Mouse (Mus musculus) brain, embryonic 14.5 days (tissue): ENCODE measurements at regions not wholly inside any gene's neighbourhood (a gene's known extent, or its start where the extent isn't known, plus 50 kb on each side); places are given as distances from the start of the nearest gene placed in this dataset.

Experiments
- DNase-seq: peaks from one replicate; pipeline ENCODE4 v3.0.0-alpha.2; 2011; ENCODE audit warnings: low read depth
- CTCF ChIP-seq: fragments of 200-500 bp; IDR thresholded peaks from 2 replicates; pipeline ENCODE4 v1.5.1; 2012; ENCODE audit warnings: inconsistent platforms, mild to moderate bottlenecking, moderate library complexity, borderline replicate concordance; ENCODE audit not compliant: insufficient read depth, insufficient read length; ENCODE audit errors: extremely low read depth
- POLR2A ChIP-seq: fragments of 200-500 bp; IDR thresholded peaks from 2 replicates; pipeline ENCODE4 v1.6.1; 2012; ENCODE audit warnings: mild to moderate bottlenecking, inconsistent platforms, borderline replicate concordance; ENCODE audit not compliant: poor library complexity, insufficient read depth, insufficient read length, severe bottlenecking; ENCODE audit errors: extremely low read depth

DNA sequence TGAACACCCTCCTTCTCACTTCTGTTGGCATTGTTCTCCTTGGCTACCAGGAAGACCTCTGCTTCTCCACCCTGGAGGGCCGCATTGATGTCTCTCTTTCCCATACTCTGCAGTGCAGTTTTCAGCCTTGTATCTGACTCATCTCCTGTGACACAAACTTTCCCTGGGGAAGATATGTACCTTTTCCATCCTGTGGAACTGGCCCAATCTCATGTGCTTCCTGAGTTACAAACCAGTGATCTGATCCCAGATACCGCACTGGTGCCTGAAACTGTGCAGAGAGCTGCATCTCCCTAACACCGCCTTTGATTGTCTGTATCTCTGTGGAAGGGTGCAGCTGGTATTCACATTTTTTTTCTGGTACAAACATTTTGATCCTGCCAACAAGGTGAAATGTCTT lies 195.3 kb upstream of the Tle3 start:
- TF ChIP-seq CTCF = no peak
- TF ChIP-seq POLR2A = no peak
- DNase-seq = no peak

DNA sequence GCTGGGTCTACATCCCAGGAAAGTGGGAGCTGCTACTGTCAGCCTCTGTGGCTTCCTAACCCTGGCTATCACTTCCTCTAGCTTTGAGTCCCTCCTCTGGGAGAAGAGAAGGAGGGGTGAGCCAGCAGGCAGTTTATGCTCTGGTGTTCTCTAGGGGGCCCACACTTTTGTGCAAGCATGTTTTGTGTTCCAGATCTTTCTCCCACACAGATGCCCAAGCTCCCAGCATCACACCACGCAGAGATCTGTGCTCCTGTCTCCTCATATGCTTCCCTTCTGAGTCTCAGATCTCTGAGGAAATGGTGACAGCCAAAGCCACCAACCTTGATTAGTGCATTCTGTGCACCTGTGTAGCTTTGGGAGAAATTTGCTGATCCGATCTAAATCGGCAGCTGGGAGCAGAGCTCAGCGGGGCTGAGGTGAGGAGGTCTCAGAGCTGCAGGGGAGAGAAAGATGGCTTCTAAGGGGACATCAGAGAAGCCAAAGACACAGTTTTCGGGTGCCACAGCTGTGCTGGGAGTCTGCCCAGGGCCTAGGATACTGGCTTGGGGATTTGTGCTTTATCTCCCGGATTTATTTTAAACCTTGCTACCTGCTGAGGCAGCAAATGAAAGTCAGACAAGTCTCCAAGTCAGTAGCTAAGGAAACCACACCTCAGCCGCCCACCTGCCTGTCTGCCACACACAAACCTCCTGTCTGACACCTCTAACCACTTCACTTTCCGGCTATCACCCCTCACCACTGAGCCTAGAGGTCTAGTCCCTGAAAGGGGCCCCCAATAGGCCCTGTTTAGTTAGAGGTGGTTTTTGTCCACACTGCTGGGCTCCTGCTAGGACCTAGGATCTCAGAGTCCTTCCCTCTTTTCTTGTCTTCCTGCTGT lies 185.4 kb upstream of the Tle3 start:
- no peak for TF ChIP-seq CTCF
- no peak for TF ChIP-seq POLR2A
- no peak for DNase-seq

DNA sequence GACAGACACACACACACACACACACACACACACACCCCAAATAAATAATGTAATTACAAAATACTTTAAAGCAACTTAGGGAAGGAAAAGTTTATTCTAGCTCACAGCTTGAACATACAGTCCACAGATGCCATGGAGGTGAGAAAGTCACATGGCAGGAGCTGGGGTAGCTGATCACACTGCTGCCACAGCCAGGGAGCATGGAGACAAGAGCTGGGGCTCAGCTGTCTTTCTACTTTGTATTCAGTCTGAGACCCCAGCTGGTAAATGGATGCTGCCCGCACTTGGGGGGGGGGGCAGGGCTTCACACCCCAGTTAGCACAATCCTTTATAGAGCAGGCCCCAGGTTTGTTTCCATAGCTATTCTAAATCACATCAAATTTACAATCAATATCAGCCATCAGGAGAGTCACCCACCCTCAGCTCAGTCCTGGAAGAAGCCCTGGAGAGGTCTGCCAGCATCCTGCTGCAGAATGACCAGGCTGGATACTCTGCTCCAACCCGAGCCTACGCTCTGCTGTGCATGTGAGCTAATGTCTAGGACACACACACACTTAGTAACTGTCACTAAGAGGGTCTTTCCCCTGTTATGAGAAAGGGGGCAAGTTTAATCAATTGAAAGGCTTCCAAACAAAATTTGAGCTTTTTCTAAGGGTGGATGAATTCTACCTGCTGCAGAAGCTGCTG lies 184.3 kb upstream of the Tle3 start:
- TF ChIP-seq POLR2A (no peak), CTCF (no peak)
- peak; percentile 52 for DNase-seq

DNA sequence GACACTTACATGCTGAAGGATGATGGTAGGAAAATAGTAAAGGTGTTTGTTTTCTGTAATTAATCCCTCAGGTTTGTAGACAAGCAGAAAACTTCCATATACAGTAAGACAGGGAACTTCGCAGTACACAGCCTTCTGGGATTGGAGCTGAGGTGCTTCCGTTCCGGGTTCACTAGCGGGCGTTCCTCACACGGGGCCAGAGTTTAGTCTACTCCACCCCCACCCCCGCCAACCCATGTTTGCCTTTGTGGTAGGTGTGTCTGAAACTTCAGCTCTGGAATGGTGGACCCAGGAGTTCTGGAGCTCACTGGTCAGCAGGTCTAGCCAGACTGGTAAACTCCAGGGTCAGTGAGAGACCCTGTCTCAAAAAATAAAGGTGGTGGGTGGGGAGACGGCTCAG lies 182.9 kb upstream of the Tle3 start:
- TF ChIP-seq POLR2A (no peak), CTCF (no peak)
- no peak for DNase-seq

DNA sequence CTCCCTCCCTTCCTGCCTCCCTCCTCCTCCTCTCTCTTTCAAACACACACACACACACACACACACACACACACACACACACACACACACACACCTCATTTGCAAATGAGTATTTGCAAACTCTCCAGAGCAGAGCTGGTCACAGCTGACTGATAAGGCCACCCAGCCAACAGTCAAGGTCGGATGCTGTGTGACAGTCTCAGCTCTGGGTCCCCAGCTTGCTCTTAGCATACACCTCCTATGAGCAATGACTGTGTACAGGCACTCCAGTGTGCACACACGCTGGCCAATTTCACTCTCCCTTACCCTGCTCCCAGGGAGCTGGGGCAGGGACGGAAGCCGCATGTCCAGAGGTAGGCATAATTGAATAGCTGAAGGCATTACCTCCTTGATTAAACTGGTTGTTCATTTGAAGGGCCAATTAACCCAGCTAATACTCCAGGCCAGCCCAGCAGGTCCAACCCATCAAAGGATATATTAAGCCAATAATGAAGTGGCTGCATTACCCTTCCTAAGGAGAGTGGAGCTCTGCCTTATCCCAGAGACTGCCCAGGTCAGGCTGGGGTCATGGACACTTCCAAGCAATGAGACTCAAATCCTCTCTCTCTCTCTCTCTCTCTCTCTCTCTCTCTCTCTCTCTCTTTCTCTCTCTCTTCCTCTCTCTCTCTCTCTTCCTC lies 173.0 kb upstream of the Tle3 start:
- TF ChIP-seq POLR2A = no peak
- TF ChIP-seq CTCF = no peak
- peak; percentile 39 for DNase-seq

DNA sequence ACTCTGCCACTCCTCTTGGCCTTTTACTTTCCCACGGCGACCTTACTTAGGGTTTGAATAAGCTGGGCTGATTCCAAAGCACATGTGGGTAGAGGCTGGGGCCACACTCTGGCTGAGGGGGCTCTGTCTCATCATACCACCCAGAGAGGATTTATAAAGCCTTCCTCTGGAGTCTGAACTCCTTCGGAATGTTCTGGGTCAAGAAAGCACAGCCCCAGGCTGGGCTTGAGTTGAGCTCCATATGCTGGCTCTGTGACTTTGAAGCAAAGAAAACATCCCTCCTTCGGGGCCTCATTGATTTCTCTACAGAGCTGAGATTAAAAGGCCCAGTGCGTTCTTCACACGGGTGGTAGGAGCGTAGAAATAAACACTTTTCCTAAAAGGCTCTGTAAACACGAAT lies 172.3 kb upstream of the Tle3 start:
- DNase-seq = peak; percentile 31
- TF ChIP-seq POLR2A (no peak), CTCF (no peak)

DNA sequence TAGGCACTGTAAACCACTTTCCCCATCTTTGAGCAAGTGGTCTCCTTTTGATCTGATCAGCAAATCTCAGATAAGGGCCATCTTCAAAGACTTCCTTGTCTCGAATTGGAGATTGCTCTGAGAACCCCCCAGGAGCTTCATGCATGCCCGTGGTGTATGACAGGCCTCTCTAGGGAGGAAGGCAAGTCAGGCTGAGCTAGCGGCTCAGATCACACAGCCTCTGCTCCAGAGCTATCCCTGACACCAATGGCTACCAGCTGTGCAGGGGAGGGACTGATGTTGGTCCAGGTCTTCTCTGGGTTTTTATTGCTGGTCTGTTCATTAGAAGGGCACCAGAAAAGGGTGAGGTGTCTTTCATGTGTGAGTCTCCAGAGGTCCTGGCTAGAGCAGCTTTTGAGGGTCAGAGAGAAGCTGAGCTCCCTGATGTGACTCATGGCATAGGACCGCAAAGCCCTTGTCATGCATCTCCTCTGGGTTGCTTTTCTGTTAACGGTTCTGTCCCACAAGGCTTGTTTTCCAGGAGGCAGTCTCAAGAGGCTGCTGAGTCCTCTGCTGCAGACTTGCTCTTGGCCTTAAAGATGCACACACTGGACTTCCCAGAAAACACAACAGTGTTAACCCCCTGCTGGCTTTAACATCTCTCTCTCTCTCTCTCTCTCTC lies 171.7 kb upstream of the Tle3 start:
- no peak for TF ChIP-seq CTCF
- no peak for TF ChIP-seq POLR2A
- peak; percentile 40 for DNase-seq

DNA sequence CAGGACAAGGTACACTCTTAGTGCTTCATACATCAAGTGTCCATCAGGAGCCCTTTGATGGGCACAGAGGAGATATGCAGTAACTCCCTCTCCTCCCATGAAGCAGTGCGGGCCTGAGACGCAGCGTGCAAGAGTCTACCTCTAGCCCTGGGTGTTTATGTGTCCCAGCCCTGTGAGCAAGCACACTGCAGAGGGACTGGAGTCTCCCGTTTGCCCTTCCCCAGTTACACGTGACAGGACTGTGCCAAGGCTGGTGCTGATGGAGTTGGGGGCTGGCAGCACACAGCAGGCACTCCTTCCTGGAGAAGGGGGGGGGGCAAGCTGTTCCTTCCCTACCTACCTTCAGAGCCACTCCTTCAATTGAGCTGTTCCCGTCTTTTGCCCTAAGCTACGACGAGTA lies 167.1 kb upstream of the Tle3 start:
- DNase-seq = no peak
- TF ChIP-seq POLR2A = no peak

DNA sequence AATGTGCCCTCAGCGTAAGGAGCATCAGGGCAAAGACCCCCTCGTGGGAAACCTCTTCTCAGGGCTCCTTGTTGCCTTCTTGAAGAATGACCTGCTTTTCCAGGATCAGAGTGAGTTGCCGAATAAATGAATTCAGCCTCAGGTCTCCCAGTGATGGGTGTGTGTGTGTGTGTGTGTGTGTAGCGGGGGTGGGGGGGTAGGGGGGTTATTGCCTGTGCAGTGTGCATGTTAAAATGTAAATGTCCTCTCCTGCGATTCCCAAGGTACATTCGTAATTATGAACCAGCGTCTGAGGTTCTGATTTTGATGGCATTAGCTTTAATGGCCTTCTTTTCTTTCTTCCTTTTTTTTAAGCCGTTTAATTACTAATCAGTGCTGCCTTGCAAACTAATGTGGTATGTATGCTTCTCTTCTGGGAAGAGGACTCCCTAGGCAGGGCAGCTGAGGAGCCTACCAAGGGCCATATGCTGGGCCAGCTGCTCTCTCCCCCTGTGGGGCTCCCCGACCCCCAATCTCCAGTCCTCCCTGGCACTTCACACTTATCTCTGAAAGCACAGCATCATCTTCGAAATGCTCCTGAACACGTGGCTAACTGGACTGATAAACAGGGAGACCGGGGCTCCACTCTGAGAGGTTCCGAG lies 165.3 kb upstream of the Tle3 start:
- DNase-seq = peak; percentile 83
- no peak for TF ChIP-seq POLR2A
- TF ChIP-seq CTCF = no peak

DNA sequence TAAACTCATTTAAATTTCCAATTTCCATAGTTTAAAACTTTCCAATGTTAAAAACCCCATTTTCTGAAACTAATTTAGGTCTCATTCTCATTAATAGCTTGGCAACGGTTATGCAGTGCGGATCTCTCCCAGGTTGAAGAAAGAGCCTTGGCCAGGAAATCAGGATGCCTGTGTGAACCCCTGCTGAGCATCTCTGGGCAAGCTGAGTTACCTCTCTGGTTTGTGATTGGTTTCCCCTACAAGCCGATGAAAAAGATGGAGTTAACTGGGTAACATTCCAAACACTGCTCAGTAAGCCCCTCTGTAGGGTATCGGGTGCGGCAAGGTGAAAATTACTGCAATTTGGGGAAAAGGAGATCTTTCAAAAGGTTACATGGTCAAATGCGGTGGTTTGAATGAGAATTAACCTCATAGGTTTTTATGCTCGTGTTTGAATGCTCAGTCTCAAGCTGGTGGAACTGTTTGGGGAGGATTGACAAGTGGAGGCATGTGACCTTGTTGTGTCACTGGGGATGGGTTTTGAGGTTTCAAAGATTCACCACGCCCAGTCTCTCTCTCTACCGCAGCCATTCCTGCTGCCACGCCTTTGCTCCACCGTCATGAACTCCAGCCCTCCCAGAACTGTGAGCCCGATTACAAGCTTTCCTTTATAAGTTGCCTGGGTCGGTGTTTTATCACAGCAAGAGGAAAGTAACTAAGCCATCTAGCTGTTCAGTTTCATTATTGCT lies 164.6 kb upstream of the Tle3 start:
- peak; percentile 69 for DNase-seq

More for the DNA sequence above, 164.6 kb upstream of the Tle3 start:
- TF ChIP-seq POLR2A (no peak), CTCF (no peak)
